Mouse (Mus musculus) mouse trophoblast stem cell (cell line): ENCODE data around the gene Yipf1.
"Not testable (repeated sequence)": the region's sequence is repeated elsewhere in the genome, so short reads cannot be mapped to it uniquely, and the experiment has no call there.

Source experiments
- in situ Hi-C, 2 experiments: fragments of 300-500 bp; cut with MseI, MboI; formaldehyde crosslinking; loops; 2 replicates in 1 of 2; 3 replicates in 1 of 2; pipeline ENCODE4 v1.15.1; 2025

Gene Yipf1

GRCm38 (mm10) chr4:107323113-107323512 is 8.9 kb downstream of the Yipf1 start:
- in situ Hi-C loops = no loop called here

DNA sequence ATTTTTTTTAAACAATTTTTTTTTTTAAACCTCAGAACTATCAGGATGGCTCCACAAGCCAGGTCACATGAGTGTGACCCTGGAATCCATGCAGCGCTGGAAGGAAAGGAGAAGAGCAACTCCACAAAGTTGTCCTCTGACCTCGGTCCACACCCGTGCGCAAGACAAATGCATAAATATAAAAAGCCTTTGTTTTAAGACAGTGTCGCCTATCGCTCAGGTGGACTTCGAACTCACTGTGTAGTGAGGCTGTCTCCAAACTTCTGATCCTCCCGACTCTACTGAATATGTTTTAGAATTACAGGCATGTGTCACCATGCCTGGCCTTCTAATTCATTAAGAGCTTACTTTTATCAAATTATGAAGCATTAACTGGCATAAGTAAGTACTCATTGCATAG is 14.4 kb downstream of the Yipf1 start:
- in situ Hi-C loops = no loop called here

GRCm38 (mm10) chr4:107333514-107333913 is 19.4 kb downstream of the Yipf1 start:
- in situ Hi-C loops = no loop called here

- in situ Hi-C loops = no loop called here
Observed at GRCm38 (mm10) chr4:107336356-107336755, 22.2 kb downstream of the Yipf1 start.

DNA sequence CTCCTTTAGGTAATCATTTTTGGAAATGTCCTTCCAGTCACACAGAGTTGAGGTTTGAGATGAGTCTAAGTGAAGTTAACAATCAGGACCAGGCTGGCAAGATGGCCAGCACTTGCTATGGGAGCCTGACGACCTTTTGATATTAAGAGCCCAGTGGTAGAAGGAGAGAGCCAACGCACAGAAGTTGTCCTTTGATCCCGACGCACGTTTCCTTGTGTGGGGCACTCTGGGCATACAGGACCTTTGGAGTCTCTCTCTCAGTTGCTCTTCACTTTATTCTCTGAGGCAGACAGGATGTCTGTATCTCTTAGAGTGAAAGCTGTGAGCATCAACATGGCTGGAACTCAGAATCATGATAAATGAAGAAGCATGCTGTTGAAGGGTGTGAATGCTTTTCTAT is 23.3 kb downstream of the Yipf1 start:
- in situ Hi-C loops = no loop called here

DNA sequence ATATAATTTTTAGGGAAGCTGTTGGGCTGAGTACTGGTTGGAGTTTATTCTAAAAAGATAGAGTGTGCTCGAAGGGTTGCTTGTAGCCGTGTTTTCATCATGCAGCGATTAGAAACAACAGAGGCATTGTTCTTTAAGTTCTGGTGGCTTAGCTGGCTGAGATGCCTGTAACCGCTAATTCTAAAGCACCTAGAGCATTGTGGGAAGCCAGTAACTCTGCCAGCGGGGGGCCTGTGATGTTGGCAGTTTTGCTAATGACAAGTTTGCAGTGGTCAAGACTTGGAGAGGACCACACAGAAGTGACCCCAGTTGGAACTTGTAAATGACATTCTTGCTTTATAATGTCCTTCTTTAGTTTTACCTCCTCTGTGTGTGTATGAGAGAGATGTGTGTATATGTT is 27.2 kb downstream of the Yipf1 start:
- in situ Hi-C loops = loop anchor here in 1 of 2 experiments (10.0 kb wide), 1 partner anchor 97 kb away; no protein-coding TSS in a partner anchor

- in situ Hi-C loops = loop anchor here in 1 of 2 experiments (10.0 kb wide), 1 partner anchor 100 kb away; no protein-coding TSS in a partner anchor
Observed at GRCm38 (mm10) chr4:107344612-107345011, 30.4 kb downstream of the Yipf1 start.

DNA sequence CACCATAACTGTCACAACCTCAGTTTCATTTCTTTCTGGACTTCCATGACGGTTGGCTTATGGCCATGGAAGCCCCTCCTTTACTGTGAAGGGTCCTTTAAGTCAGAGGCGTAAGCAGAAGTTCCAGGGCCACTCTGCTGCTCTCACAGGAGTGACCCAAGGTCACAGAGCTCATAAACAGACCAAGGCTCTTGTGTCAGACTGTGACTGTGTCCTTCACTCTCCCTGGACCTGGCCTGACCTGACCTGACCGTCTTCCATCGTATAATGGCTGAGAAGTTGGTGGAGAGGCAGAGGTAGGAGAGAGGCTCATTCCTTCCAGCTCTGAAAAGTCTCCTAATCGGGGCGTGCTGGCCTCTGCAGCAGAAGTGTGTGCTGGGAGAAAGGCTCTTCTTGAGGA is 33.1 kb downstream of the Yipf1 start:
- in situ Hi-C loops = loop anchor here in 1 of 2 experiments (10.0 kb wide), 1 partner anchor 102 kb away; no protein-coding TSS in a partner anchor

DNA sequence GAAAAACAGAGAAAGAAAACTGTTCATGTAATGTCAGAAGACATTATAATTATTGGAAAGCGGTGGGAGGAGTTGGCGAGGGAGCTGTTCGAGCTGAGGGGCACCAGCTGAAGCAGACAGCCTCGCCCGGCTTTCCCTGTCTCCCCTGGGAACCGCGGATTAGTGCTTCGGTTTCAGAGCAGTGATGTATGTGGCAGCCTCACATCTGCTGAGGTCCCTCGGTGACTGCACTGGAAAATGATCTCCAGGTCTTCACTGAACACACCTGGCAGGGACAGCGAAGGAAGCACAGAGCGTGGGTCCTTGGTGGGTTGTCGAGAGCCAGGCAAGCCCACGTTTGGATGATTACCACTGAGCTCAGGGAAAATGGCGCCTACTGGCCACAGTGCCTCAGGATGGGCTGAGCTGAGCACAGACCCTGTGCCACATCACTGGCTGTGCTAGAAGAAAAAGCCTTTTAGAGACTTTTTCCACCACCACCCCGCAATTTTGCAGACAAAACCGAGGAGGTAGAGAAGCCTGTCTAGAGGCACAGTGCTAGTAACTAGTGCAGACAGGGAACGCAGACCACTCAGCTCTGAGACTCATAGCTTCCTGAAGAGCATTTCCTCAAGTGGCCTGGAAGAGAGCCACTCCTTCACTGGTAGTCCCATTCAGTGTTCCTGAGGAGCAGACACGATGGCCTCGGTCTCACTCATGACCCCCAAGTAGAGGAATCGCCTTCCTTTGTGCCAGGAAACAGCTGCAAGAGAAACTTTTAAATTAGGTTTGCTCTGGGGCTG is 34.6 kb downstream of the Yipf1 start:
- in situ Hi-C loops = loop anchor here in 1 of 2 experiments (10.0 kb wide), 1 partner anchor 104 kb away; no protein-coding TSS in a partner anchor

GRCm38 (mm10) chr4:107349311-107350008 is 35.3 kb downstream of the Yipf1 start:
- in situ Hi-C loops = loop anchor here in 1 of 2 experiments (10.0 kb wide), 1 partner anchor 105 kb away; no protein-coding TSS in a partner anchor

DNA sequence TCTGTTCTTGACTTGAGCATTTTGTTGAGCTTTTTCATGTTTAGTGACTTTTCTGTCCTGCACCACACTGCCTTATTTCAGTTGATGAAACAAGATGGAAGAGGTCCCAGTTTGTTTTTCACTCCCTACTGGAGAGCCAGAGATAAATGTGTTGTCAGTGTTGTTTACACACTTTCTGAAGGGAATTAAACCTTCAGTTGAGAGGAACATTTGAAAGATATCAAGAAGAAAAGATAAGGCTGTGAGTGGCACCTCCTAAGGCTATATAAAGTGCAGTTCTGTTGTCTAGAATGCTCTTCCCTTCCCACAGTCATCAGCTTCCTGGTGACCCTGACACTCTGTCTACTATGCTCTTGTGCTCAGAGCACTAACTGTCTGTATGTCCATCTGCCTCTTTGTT is 37.2 kb downstream of the Yipf1 start:
- in situ Hi-C loops = no loop called here

DNA sequence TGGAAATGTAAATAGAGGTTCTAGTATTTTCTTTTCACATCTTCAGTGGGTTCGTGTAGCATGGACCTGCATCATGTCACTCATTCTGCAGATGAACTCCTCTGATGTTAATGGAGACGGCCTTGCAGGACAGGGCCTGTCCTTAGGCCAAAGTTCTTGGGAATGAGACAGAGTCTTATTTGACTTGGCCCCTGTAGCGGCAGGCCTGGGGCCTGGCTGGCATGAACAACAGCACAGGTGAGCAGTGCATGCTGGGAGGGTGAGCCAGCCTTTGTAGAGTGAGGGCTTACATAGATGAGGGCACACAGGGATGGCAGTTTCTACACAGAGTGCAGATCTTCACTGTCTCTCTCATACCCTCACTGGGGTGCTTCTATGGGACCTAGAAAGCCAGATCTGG is 39.4 kb downstream of the Yipf1 start:
- in situ Hi-C loops = no loop called here

DNA sequence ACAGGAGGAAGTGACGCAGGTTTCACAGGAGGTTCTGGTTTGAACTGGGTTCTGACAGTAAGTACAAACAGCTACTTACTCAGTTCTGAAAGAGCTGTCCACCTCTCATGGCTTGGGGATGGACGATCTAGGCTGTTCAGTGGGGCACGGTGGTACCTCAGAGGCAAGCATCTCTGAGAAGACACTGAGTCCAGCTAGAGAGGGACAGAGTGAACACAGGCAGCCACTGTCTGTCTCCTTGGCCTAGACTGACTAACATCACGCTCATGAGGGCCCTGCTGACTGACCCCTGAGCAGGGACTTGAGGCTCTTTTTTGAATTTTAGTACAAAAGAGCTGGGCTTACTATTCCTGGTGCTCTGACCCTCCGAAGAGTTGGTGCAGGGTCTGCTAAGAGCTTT is 40.0 kb downstream of the Yipf1 start:
- in situ Hi-C loops = no loop called here

DNA sequence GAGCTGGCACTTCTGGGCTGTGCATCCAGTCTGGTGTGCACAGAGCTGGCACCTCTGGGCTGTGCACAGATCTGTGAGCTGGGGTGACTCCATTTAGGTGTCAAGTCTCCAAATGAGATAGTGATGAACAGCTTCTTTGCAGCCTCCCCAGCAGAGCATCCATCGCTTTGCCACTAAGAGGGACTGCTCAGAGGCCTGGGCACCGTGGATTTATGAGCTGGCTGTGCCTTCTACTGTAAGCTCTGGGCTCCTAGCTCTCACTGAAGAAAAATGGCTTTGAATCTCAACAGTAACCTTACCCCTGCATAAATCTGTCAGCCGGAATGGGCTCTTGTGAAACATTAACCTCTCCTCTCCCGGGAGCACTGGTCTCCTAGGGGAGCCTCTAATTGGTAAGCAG is 40.4 kb downstream of the Yipf1 start:
- in situ Hi-C loops = no loop called here

- in situ Hi-C loops = not testable (repeated sequence)
Observed at GRCm38 (mm10) chr4:107357172-107357571, 43.0 kb downstream of the Yipf1 start.

DNA sequence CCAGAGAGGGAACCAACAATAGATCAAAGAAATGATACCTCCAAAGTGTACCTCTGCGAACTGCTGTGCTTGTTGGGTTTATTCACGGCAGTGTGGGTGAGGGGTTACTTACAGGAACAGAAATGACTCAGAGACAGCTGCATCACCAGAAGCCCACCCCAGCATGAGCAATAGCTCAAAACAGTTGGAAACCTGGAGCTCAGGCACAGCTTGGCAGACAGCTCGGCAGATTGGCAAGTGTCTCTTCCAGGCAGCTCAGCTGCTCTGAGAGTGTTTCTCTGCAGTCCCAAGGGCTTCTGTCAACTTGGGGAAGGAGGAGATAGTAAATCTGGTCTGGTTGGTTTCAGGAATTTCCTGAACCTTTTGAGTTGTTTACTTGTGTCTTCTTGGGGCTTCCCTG is 44.3 kb downstream of the Yipf1 start:
- in situ Hi-C loops = no loop called here

- in situ Hi-C loops = no loop called here
Observed at GRCm38 (mm10) chr4:107360457-107361145, 46.4 kb downstream of the Yipf1 start.

- in situ Hi-C loops = no loop called here
Observed at GRCm38 (mm10) chr4:107362755-107363154, 48.6 kb downstream of the Yipf1 start.

- in situ Hi-C loops = no loop called here
Observed at GRCm38 (mm10) chr4:107363573-107363972, 49.4 kb downstream of the Yipf1 start.

- in situ Hi-C loops = no loop called here
Observed at GRCm38 (mm10) chr4:107364190-107364639, 50.1 kb downstream of the Yipf1 start.

GRCm38 (mm10) chr4:107366408-107366807 is 52.2 kb downstream of the Yipf1 start:
- in situ Hi-C loops = not testable (repeated sequence)
